ENCODE assay signal across 8 mouse cellular contexts in genomic region chr11:98925868-98926311, GRCm38 (mm10). TPM values are rescaled to one million over a fixed set of nuclear protein-coding genes. Genes with fewer than 3 reads are reported as not detected.
DNase-seq lines count a peak whose midpoint lies in the region; ATAC-seq and TF ChIP-seq lines count a peak whose summit lies in the region.

No protein-coding gene starts in this region.

- no peaks in the 10 kb centered on the region for H3K27me3 ChIP-seq in heart, embryonic 13.5 days (replicated peaks)
- no peaks in the 10 kb centered on the region for H3K27me3 ChIP-seq in heart, postnatal 0 days (ENCODE audit: control insufficient read depth, insufficient read depth, low read length)
- no peaks in the 10 kb centered on the region for H3K27me3 ChIP-seq in lung, embryonic 15.5 days
- no peaks in the 10 kb centered on the region for H3K27me3 ChIP-seq in small intestine, adult 2 months (ENCODE audit: control insufficient read depth, insufficient read depth, low read length)

- peak overlapping the region; percentile 47 for H3K4me2 ChIP-seq in heart, embryonic 13.5 days
- H3K4me2 ChIP-seq in heart, postnatal 0 days (ENCODE audit: low read depth, low read length) = no peak overlapping the region
- H3K4me2 ChIP-seq in lung, embryonic 15.5 days = peak overlapping the region; percentile 42

- peak overlapping the region; percentile 69 for H3K9ac ChIP-seq in heart, embryonic 13.5 days
- H3K9ac ChIP-seq in heart, postnatal 0 days (replicated peaks; ENCODE audit: low read depth, low read length) = no peak overlapping the region
- peak overlapping the region; percentile 18; the same call in 1 of the 2 replicates for H3K9ac ChIP-seq in lung, embryonic 15.5 days

- H3K36me3 ChIP-seq in heart, embryonic 13.5 days = peaks cover 11% of the 10 kb centered on the region
- peaks cover 2% of the 10 kb centered on the region; the same call in 1 of the 2 replicates for H3K36me3 ChIP-seq in heart, postnatal 0 days (replicated peaks; ENCODE audit: control insufficient read depth, insufficient read depth, low read length)
- H3K36me3 ChIP-seq in lung, embryonic 15.5 days = peaks cover 7% of the 10 kb centered on the region
- no peaks in the 10 kb centered on the region for H3K36me3 ChIP-seq in small intestine, adult 2 months (ENCODE audit: control insufficient read depth, insufficient read depth, low read length)

- no peaks in the 10 kb centered on the region for H3K9me3 ChIP-seq in heart, embryonic 13.5 days
- no peaks in the 10 kb centered on the region for H3K9me3 ChIP-seq in heart, postnatal 0 days (replicated peaks; ENCODE audit: control insufficient read depth, low read length)
- no peaks in the 10 kb centered on the region for H3K9me3 ChIP-seq in lung, embryonic 15.5 days

- TF ChIP-seq POLR2A in small intestine, adult 2 months (IDR thresholded peaks at IDR 0.05; ENCODE audit: low read depth, low read length) = no peak

- H3K4me3 ChIP-seq in heart, embryonic 13.5 days = no peak overlapping the region
- no peak overlapping the region for H3K4me3 ChIP-seq in heart, postnatal 0 days (ENCODE audit: low read depth, low read length)
- H3K4me3 ChIP-seq in lung, embryonic 15.5 days = peak overlapping the region; percentile 0; the same call in 1 of the 2 replicates
- no peak overlapping the region for H3K4me3 ChIP-seq in small intestine, adult 2 months (ENCODE audit: low read depth, low read length)

- ATAC-seq in heart, embryonic 13.5 days (ENCODE audit: extremely low read depth, insufficient number of reproducible peaks, low FRiP score, low TSS enrichment) = no peak
- no peak for ATAC-seq in heart, postnatal 0 days (ENCODE audit: insufficient read depth, low read depth)
- peak; percentile 51 for ATAC-seq in lung, embryonic 15.5 days (ENCODE audit: borderline replicate concordance, extremely low read depth, low FRiP score, low TSS enrichment)

- WGBS in heart, embryonic 13.5 days = 12% methylated on average over 12 of the region's 12 CpGs
- 18% methylated on average over 12 of the region's 12 CpGs for WGBS in heart, postnatal 0 days
- 4% methylated on average over 12 of the region's 12 CpGs for WGBS in lung, embryonic 15.5 days
- 10% methylated on average over 12 of the region's 12 CpGs for WGBS in small intestine, adult 2 months

- intact Hi-C loops in left cerebral cortex, postnatal 36 days (cut with DNase I) = loop anchor here (5.0 kb wide), 1 partner anchor 111 kb away; no protein-coding TSS in a partner anchor

- peak overlapping the region; percentile 75 for H3K27ac ChIP-seq in heart, embryonic 13.5 days (replicated peaks)
- H3K27ac ChIP-seq in heart, postnatal 0 days (ENCODE audit: low read depth) = peak overlapping the region; percentile 28
- peak overlapping the region; percentile 94 for H3K27ac ChIP-seq in lung, embryonic 15.5 days
- H3K27ac ChIP-seq in small intestine, adult 2 months (ENCODE audit: insufficient read depth, low read depth, low read length) = peak overlapping the region; percentile 60

- no peak for TF ChIP-seq EP300 in heart, postnatal 0 days (IDR thresholded peaks at IDR 0.05; ENCODE audit: low read depth)

- no peak for DNase-seq in heart, postnatal 4 days
- DNase-seq in cerebellum, postnatal 10 days = peak; percentile 78 to 81
- DNase-seq in heart, postnatal 0 days (ENCODE audit: low spot score) = peak; percentile 17
- DNase-seq in left cerebral cortex, postnatal 36 days (ENCODE audit: low spot score in 2 of 2) = no peak
- no peak for DNase-seq in layer of hippocampus, adult 18-20 months (ENCODE audit: low spot score in 2 of 2)

- H3K4me1 ChIP-seq in heart, embryonic 13.5 days = peaks cover 81% of the 10 kb centered on the region
- H3K4me1 ChIP-seq in heart, postnatal 0 days (ENCODE audit: control insufficient read depth, insufficient read depth) = peaks cover 61% of the 10 kb centered on the region
- H3K4me1 ChIP-seq in lung, embryonic 15.5 days = peaks cover 86% of the 10 kb centered on the region
- H3K4me1 ChIP-seq in small intestine, adult 2 months (ENCODE audit: control insufficient read depth, insufficient read depth, insufficient read length, low read length) = peaks cover 40% of the 10 kb centered on the region

- no peak for TF ChIP-seq CTCF in heart, postnatal 0 days (IDR thresholded peaks at IDR 0.05; ENCODE audit: low read depth)
- TF ChIP-seq CTCF in small intestine, adult 2 months (IDR thresholded peaks at IDR 0.05; ENCODE audit: extremely low read depth, insufficient read length, insufficient replicate concordance, low read depth, low read length) = no peak

RNA-seq across cellular contexts. Expression of gene Rara, which starts 1.7 kb away (rescaled TPM):
- 27.9 and 28.3 TPM in 2 replicates for polyA plus RNA-seq in heart, embryonic 13.5 days (2015; fragmentation: Nextera tagmentation; extraction: Ambion mirVana)
- total RNA-seq in heart, postnatal 4 days (2021) = 10 to 100 TPM; 34.6 to 38.1 TPM
- 24.0 and 36.2 TPM in 2 replicates for total RNA-seq in heart, postnatal 0 days (2014; rRNA removed; ENCODE audit: low replicate concordance)
- polyA plus RNA-seq in heart, postnatal 0 days (2015; fragmentation: Nextera tagmentation; extraction: Ambion mirVana) = 14.7 and 15.8 TPM in 2 replicates
- 36.5 and 38.4 TPM in 2 replicates for polyA plus RNA-seq in lung, embryonic 15.5 days (2015; fragmentation: Nextera tagmentation; extraction: Ambion mirVana)
- polyA plus RNA-seq in small intestine, adult 2 months (2012; rRNA removed) = 25.3 and 56.3 TPM in 2 replicates
- 10 to 100 TPM; 10.5 to 11.6 TPM for total RNA-seq in left cerebral cortex, postnatal 36 days (2021)
- total RNA-seq in layer of hippocampus, adult 18-20 months (2021) = 10 to 100 TPM; 18.3 to 26.6 TPM

RNA-seq across cellular contexts. Expression of gene Cdc6, which starts 18.3 kb away (rescaled TPM):
- polyA plus RNA-seq in heart, embryonic 13.5 days (2015; fragmentation: Nextera tagmentation; extraction: Ambion mirVana) = 21.1 and 22.9 TPM in 2 replicates
- total RNA-seq in heart, postnatal 4 days (2021) = 10 to 100 TPM in 1 of 2 experiments, 1 to 10 TPM in 1; 9.8 to 10.2 TPM
- 1.4 and 2.2 TPM in 2 replicates for total RNA-seq in heart, postnatal 0 days (2014; rRNA removed; ENCODE audit: low replicate concordance)
- polyA plus RNA-seq in heart, postnatal 0 days (2015; fragmentation: Nextera tagmentation; extraction: Ambion mirVana) = 4.2 and 4.5 TPM in 2 replicates
- 41.3 and 42.5 TPM in 2 replicates for polyA plus RNA-seq in lung, embryonic 15.5 days (2015; fragmentation: Nextera tagmentation; extraction: Ambion mirVana)
- 0.37 and 0.65 TPM in 2 replicates for polyA plus RNA-seq in small intestine, adult 2 months (2012; rRNA removed)
- under 1 TPM; 0.39 to 0.47 TPM for total RNA-seq in left cerebral cortex, postnatal 36 days (2021)
- total RNA-seq in layer of hippocampus, adult 18-20 months (2021) = under 1 TPM; 0.36 to 0.79 TPM

RNA-seq across cellular contexts. Expression of gene Gjd3, which starts 56.9 kb away (rescaled TPM):
- polyA plus RNA-seq in heart, embryonic 13.5 days (2015; fragmentation: Nextera tagmentation; extraction: Ambion mirVana) = 1.3 and 3.3 TPM in 2 replicates
- 1 to 10 TPM; 2.0 to 2.5 TPM for total RNA-seq in heart, postnatal 4 days (2021)
- 4.2 and 14.7 TPM in 2 replicates for total RNA-seq in heart, postnatal 0 days (2014; rRNA removed; ENCODE audit: low replicate concordance)
- polyA plus RNA-seq in heart, postnatal 0 days (2015; fragmentation: Nextera tagmentation; extraction: Ambion mirVana) = 5.8 and 6.3 TPM in 2 replicates
- 0.20 and 0.61 TPM in 2 replicates for polyA plus RNA-seq in lung, embryonic 15.5 days (2015; fragmentation: Nextera tagmentation; extraction: Ambion mirVana)
- polyA plus RNA-seq in small intestine, adult 2 months (2012; rRNA removed) = 3.6 and 5.8 TPM in 2 replicates
- total RNA-seq in left cerebral cortex, postnatal 36 days (2021) = 1 to 10 TPM; 2.0 TPM
- 1 to 10 TPM in 1 of 2 experiments, under 1 TPM in 1; 0.52 to 1.2 TPM for total RNA-seq in layer of hippocampus, adult 18-20 months (2021)

Comparison
In these comparisons a context has a peak if more than half of its experiments do, and no peak if none do; other contexts are left out.
1. DNase-seq: peak in cerebellum, postnatal 10 days (2 of 2) and heart, postnatal 0 days (single experiment); none in heart, postnatal 4 days (single experiment), left cerebral cortex, postnatal 36 days (0 of 2) and layer of hippocampus, adult 18-20 months (0 of 2).
2. H3K27ac ChIP-seq: peak in every context shown above with its lines; median percentile 94 in lung, embryonic 15.5 days; 75 in heart, embryonic 13.5 days; 60 in small intestine, adult 2 months; 28 in heart, postnatal 0 days.